12 mouse cellular contexts compared by ENCODE assay signal in the genomic region with DNA sequence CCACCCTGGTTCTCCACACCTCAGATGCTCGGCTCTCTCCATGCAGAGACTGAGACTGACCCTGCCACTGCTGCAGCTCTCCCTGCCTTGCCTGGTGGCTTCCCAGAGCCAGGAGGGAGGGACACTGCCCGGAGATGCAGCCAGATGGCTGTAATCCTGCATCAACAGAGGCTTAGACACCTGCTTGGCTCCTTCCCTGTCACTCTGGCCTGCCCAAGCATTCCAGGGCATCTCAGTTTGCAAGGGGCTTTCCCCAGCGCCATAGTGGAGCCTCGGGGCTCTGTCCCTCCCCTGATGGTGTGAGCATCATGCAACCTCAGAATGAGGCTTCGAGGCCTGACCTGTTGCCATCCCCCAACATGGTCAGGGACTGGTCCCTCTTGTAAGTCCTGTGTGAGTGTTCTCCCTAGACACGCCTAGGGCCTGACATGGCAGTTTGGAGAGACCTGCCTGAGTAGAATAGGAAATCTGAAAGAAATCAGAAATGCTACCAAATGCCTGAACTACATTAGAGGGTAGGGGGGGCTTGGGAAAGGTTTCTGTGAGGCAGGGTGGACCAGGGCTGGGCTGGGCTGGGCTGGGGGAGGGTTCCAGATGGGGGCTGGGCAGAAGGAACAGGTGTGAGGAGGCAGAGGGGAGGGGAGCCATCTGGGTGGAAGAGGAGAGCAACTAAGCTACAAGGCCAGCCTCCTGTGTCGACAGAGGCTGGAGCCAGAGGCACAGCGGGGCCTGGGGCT. TPM values are rescaled to one million over a fixed set of nuclear protein-coding genes. Genes with fewer than 3 reads are reported as not detected.
DNase-seq lines count a peak whose midpoint lies in the region; ATAC-seq and TF ChIP-seq lines count a peak whose summit lies in the region.
"Had no signal": no experiment of that assay in that cellular context is flagged by ENCODE, and none has a peak within 500 bp of the region (broad histone marks: within the 10 kb centered on the region; RNA-seq: fewer than 3 reads in every experiment).

No protein-coding gene starts in this region.

- H3K4me2 ChIP-seq in midbrain, embryonic 13.5 days (replicated peaks), result 0 out of 2 replicates have a peak overlapping the region, but pooled peaks have one; percentile 4
- H3K4me2 ChIP-seq in lung, postnatal 0 days (replicated peaks; ENCODE audit: low read depth, low read length), result no peak overlapping the region
- H3K4me2 ChIP-seq: heart, embryonic 15.5 days; lung, embryonic 14.5 days had no signal

- H3K36me3 ChIP-seq in E14TG2a.4 (ENCODE audit: insufficient read depth, low read length), result no peaks in the 10 kb centered on the region
- no peaks in the 10 kb centered on the region for H3K36me3 ChIP-seq in hindbrain, embryonic 10.5 days
- H3K36me3 ChIP-seq in midbrain, embryonic 13.5 days, result no peaks in the 10 kb centered on the region
- no peaks in the 10 kb centered on the region for H3K36me3 ChIP-seq in lung, postnatal 0 days (ENCODE audit: insufficient read depth, low read length)
- H3K36me3 ChIP-seq: heart, embryonic 15.5 days had no signal

- no peak for TF ChIP-seq EP300 in lung, postnatal 0 days (IDR thresholded peaks at IDR 0.05)

- TF ChIP-seq CTCF in E14TG2a.4 (conservative IDR thresholded peaks at IDR 0.05; ENCODE audit: low read length), result no peak
- TF ChIP-seq CTCF in lung, postnatal 0 days (IDR thresholded peaks at IDR 0.05), result no peak

- peak; percentile 35 for ATAC-seq in midbrain, embryonic 13.5 days
- ATAC-seq in lung, postnatal 0 days, result no peak

- 16% methylated on average over 8 of the region's 8 CpGs for WGBS in hindbrain, embryonic 10.5 days
- 10% methylated on average over 8 of the region's 8 CpGs for WGBS in midbrain, embryonic 13.5 days
- 47% methylated on average over 8 of the region's 8 CpGs for WGBS in lung, postnatal 0 days

- peaks cover 64% of the 10 kb centered on the region for H3K4me1 ChIP-seq in E14TG2a.4 (replicated peaks; ENCODE audit: low read depth, low read length)
- peaks cover 90% of the 10 kb centered on the region for H3K4me1 ChIP-seq in hindbrain, embryonic 10.5 days (replicated peaks)
- peaks cover 68% of the 10 kb centered on the region for H3K4me1 ChIP-seq in midbrain, embryonic 13.5 days (replicated peaks)
- no peaks in the 10 kb centered on the region for H3K4me1 ChIP-seq in lung, postnatal 0 days (ENCODE audit: insufficient read depth, low read depth, low read length)

- peak overlapping the region; percentile 2; the same call in 1 of the 2 replicates for H3K9ac ChIP-seq in midbrain, embryonic 13.5 days (replicated peaks)
- H3K9ac ChIP-seq in lung, postnatal 0 days (replicated peaks; ENCODE audit: low read depth), result no peak overlapping the region
- H3K9ac ChIP-seq: heart, embryonic 15.5 days; lung, embryonic 14.5 days had no signal

- peaks cover 30% of the 10 kb centered on the region for H3K27me3 ChIP-seq in E14TG2a.4 (ENCODE audit: insufficient read depth, low read length)
- H3K27me3 ChIP-seq in hindbrain, embryonic 10.5 days (ENCODE audit: insufficient read depth, poor library complexity, severe bottlenecking), result peaks cover 11% of the 10 kb centered on the region
- peaks cover 11% of the 10 kb centered on the region for H3K27me3 ChIP-seq in midbrain, embryonic 13.5 days
- H3K27me3 ChIP-seq in lung, postnatal 0 days (replicated peaks; ENCODE audit: insufficient read depth, low read length), result no peaks in the 10 kb centered on the region

- H3K27ac ChIP-seq in hindbrain, embryonic 10.5 days, result peak overlapping the region; percentile 89
- H3K27ac ChIP-seq in midbrain, embryonic 13.5 days, result peak overlapping the region; percentile 85
- no peak overlapping the region for H3K27ac ChIP-seq in lung, postnatal 0 days (ENCODE audit: low read length)
- H3K27ac ChIP-seq: heart, embryonic 15.5 days had no signal

- no peaks in the 10 kb centered on the region for H3K9me3 ChIP-seq in E14TG2a.4 (ENCODE audit: low read length)
- H3K9me3 ChIP-seq in hindbrain, embryonic 10.5 days, result no peaks in the 10 kb centered on the region
- no peaks in the 10 kb centered on the region for H3K9me3 ChIP-seq in midbrain, embryonic 13.5 days
- H3K9me3 ChIP-seq in lung, postnatal 0 days (ENCODE audit: low read length), result no peaks in the 10 kb centered on the region
- H3K9me3 ChIP-seq: heart, embryonic 15.5 days had no signal

- H3K4me3 ChIP-seq in E14TG2a.4 (replicated peaks; ENCODE audit: low read length), result peak overlapping the region; percentile 37; the same call in 1 of the 2 replicates
- peak overlapping the region; percentile 29 for H3K4me3 ChIP-seq in hindbrain, embryonic 10.5 days
- no peak overlapping the region for H3K4me3 ChIP-seq in midbrain, embryonic 13.5 days (replicated peaks)
- H3K4me3 ChIP-seq in lung, postnatal 0 days (ENCODE audit: low read depth, low read length), result no peak overlapping the region
- H3K4me3 ChIP-seq: heart, embryonic 15.5 days had no signal

- DNase-seq in embryo, embryonic 11 days, result peak; percentile 50
- peak; percentile 51 for DNase-seq in hindbrain, embryonic 10.5 days (ENCODE audit: low spot score)
- no peak for DNase-seq in thymus, postnatal 0 days (ENCODE audit: low spot score)
- no peak for DNase-seq in adrenal gland, adult 2 months
- DNase-seq in layer of hippocampus, adult 9-11 months, result no peak
- no peak for DNase-seq in lung, postnatal 0 days (ENCODE audit: low spot score)

RNA-seq across cellular contexts. Expression of gene Grifin, which starts 18.3 kb away (rescaled TPM):
- polyA plus RNA-seq in hindbrain, embryonic 10.5 days (2016; fragmentation: Nextera tagmentation; extraction: Ambion mirVana), result not detected in 2 replicates
- polyA plus RNA-seq in midbrain, embryonic 13.5 days (2015; fragmentation: Nextera tagmentation; extraction: Ambion mirVana), result not detected in 2 replicates
- 13.1 and 21.2 TPM in 2 replicates for polyA plus RNA-seq in thymus, postnatal 0 days (2015; fragmentation: Nextera tagmentation; extraction: Ambion mirVana)
- total RNA-seq in adrenal gland, adult 2 months (2021), result not detected
- polyA plus RNA-seq in adrenal gland, adult 2 months (2012; rRNA removed), result not detected in 2 replicates
- polyA plus RNA-seq in lung, postnatal 0 days (2015; fragmentation: Nextera tagmentation; extraction: Ambion mirVana), result not detected in 2 replicates
- total RNA-seq: MEL had no signal
- polyA plus RNA-seq: heart, embryonic 15.5 days; lung, embryonic 14.5 days; testis, adult 2 months had no signal

RNA-seq across cellular contexts. Expression of gene Lfng, which starts 24.0 kb away (rescaled TPM):
- 40.9 and 51.2 TPM in 2 replicates for polyA plus RNA-seq in hindbrain, embryonic 10.5 days (2016; fragmentation: Nextera tagmentation; extraction: Ambion mirVana)
- 25.0 and 25.7 TPM in 2 replicates for polyA plus RNA-seq in midbrain, embryonic 13.5 days (2015; fragmentation: Nextera tagmentation; extraction: Ambion mirVana)
- 13.2 and 13.3 TPM in 2 replicates for polyA plus RNA-seq in thymus, postnatal 0 days (2015; fragmentation: Nextera tagmentation; extraction: Ambion mirVana)
- total RNA-seq in adrenal gland, adult 2 months (2021), result 10 to 100 TPM in 1 of 2 experiments, 1 to 10 TPM in 1; 9.5 to 14.5 TPM
- 59.0 and 60.2 TPM in 2 replicates for polyA plus RNA-seq in adrenal gland, adult 2 months (2012; rRNA removed)
- polyA plus RNA-seq in lung, postnatal 0 days (2015; fragmentation: Nextera tagmentation; extraction: Ambion mirVana), result 23.1 and 25.5 TPM in 2 replicates

Comparison
In these comparisons a context has a peak if more than half of its experiments do, and no peak if none do; other contexts are left out.
1. H3K4me3 ChIP-seq: peak in E14TG2a.4 (single experiment) and hindbrain, embryonic 10.5 days (single experiment); none in midbrain, embryonic 13.5 days (single experiment) and lung, postnatal 0 days (single experiment).
2. DNase-seq: peak in embryo, embryonic 11 days (single experiment) and hindbrain, embryonic 10.5 days (single experiment); none in thymus, postnatal 0 days (single experiment), adrenal gland, adult 2 months (single experiment), layer of hippocampus, adult 9-11 months (single experiment) and lung, postnatal 0 days (single experiment).
3. RNA of gene Grifin, which starts 18.3 kb away (polyA plus RNA-seq): 13.1 to 21.2 TPM in thymus, postnatal 0 days; not detected in hindbrain, embryonic 10.5 days, not detected in midbrain, embryonic 13.5 days, not detected in adrenal gland, adult 2 months and not detected in lung, postnatal 0 days; every median in the first group is over 10 times any median in the second.